Mouse (Mus musculus): ENCODE data around the gene Yy2.

The Yy2 gene

GRCm38 (mm10) chrX:157568840-157569239, at the start of gene Yy2:
Gene Yy2, minus strand, starts transcription at chrX:157568985.
- WGBS, result 95% methylated on average over 26 of the region's 26 CpGs

GRCm38 (mm10) chrX:157612894-157613293, 44.1 kb upstream of the Yy2 start:
- 18% methylated on average over 32 of the region's 32 CpGs for WGBS

DNA sequence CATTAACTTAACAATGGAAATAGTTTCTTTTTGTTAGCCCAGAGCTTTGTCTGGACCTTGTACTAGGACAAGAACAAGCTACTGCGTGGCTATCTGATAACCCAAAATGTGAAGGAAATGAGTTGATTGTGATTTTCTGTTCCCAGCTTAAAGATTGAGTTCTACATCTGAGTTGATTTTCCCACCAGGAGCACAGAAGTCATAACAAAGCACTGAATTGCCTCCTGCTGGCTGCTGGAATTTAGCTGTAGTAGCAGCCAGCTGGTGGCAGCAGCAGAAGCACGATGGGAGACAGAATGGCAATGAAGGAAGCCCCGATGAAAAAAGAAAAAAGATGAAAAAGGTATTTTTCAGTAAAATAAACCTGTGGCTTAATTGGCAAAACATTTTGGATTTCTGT, 32.7 kb upstream of the Yy2 start:
- 5% methylated on average over 3 of the region's 3 CpGs for WGBS

DNA sequence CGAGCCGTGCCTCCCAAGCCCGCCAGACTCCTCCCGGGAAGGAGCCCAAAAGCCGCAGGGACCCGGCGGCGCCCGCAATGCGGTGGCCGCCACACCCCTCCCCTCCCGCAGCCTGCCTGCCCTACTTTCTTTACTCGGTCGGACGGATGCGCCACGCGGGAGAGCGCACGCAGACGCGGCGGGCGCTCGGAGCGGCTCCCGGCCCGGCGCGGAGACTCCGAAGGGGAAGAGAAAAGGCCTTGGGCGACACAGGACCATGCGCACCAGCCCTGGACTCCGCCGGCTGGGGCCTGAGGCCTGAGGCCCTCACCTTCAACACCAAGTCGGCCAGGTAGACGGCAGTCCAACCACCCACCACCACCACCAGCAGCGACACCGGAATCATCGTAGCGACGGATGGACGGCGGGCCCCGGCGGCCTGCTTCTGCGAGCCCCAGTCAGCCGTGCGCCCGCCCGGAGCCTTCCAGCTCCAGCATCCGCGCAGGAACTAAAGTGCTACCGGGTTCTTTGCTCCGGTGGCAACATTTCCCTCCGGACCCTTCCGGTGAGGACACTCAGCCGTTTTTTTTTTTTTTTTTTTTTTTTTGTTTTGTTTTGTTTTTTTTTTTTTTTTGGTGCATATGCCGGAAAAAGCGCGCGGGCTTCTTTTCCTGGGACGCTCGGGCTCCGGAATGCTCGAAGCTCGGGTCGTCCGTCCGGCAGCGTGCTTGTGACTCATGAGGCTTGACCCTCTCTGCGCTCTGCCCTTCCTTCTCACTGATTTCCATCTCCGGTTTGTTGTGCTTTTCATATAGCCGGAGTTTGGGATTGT, 29.6 kb upstream of the Yy2 start, which contains the start of gene Mbtps2:
Mbtps2 (minus strand) TSS at position 530 of the 811 bp plus-strand sequence.
- WGBS, result 2% methylated on average over 70 of the region's 74 CpGs

DNA sequence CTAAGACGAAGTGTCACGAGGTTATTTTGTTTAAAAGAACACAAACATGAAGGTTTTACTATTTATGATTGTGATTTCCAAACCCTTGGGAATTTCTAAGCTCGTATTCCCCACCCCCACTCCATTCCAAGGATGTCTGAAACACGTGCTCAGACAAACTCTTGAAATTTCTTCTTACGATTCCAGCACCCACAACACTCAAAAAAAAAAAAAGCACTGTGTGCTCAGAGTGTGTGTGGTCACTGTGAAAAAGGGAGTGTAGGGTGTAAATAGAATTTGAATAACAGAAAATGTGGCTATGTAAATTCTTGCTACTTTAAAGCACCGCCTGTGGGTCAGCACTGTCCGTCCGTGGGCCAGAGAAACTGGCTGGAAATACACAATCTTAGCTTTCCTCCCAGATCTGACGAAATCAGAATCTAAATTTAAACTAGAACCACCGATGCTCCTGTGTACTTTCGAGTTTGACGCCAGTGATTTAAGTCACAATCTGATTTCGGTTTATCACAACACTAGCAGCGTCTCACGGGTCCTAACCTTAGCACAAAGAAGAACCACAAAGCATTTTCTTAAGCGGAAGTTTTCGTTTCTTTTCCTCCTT, 28.9 kb upstream of the Yy2 start:
- WGBS, result 8% methylated on average over 17 of the region's 17 CpGs

DNA sequence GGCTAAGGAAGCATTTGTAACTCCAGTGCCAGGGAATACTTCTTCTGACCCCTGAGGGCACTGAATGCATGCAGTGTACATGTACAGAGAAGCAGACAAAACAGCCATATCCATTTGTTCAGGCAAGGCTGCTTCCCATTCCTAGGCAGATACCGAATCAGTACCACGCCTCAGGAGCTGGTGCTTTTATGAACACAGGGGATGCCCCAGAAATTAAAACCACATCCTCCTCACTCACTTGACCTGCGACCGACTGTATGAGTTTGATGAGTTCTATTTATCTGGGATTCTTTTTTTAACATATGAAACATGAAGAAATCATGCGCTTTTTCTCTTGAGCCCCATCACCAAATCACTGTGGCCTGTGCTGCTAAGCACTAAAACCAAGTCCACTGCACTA, 28.0 kb upstream of the Yy2 start:
- WGBS, result 68% methylated on average over 5 of the region's 5 CpGs

- WGBS, result 78% methylated on average over 6 of the region's 6 CpGs
Measured at GRCm38 (mm10) chrX:157595927-157596326, 27.1 kb upstream of the Yy2 start.

- 62% methylated on average over 2 of the region's 2 CpGs for WGBS
Measured at GRCm38 (mm10) chrX:157594606-157595005, 25.8 kb upstream of the Yy2 start.

DNA sequence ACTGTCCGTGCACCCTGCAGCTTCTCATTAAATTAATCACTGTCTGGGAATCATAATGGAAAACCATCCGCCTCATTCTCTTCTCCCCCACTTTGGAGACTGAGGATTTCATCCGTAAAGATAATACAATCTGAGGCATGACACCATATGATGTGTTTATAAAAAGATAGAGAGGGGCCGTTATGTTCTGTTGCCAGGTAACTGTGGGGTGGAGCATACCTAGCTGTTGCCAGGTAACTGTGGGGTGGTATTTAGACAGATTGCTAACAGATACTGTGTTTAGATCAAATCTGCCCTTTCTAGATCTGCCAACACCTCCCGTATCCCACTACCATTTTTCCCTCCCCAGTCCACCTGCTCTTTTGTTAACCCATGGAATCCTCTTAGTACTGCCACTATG, 18.2 kb upstream of the Yy2 start:
- WGBS, result 56% methylated on average over 5 of the region's 5 CpGs

GRCm38 (mm10) chrX:157579108-157579614, 10.4 kb upstream of the Yy2 start:
- 86% methylated on average over 6 of the region's 6 CpGs for WGBS

GRCm38 (mm10) chrX:157574683-157575082, 5.9 kb upstream of the Yy2 start:
- 83% methylated on average over 2 of the region's 2 CpGs for WGBS

- 92% methylated on average over 10 of the region's 10 CpGs for WGBS
Measured at GRCm38 (mm10) chrX:157563794-157564193, 5.0 kb downstream of the Yy2 start.

GRCm38 (mm10) chrX:157547082-157547481, 21.7 kb downstream of the Yy2 start:
- WGBS, result 58% methylated on average over 3 of the region's 3 CpGs
